Mouse (Mus musculus): Measurements from ENCODE around the gene Gm21988. TPM values are rescaled to one million over a fixed set of nuclear protein-coding genes. Genes with fewer than 3 reads are reported as not detected.

Gene Gm21988
- total and polyA plus RNA-seq, 3 experiments: 0.98 to 2.6 (median 1.4) TPM

Other genes starting within 250 kb of the Gm21988 start
Only the 20 nearest of the 22 such genes appear.
- 27.3 and 30.6 TPM in 2 replicates for gene Dvl2, start 239.2 kb downstream of the Gm21988 start, total RNA-seq (2012; rRNA removed)
- gene Dvl2, start 239.2 kb downstream of the Gm21988 start, total RNA-seq (2014; rRNA removed): 15.1 and 15.7 TPM in 2 replicates
- 25.3 and 27.1 TPM in 2 replicates for gene Dvl2, start 239.2 kb downstream of the Gm21988 start, polyA plus RNA-seq (2012; ENCODE audit: insufficient read length, low read depth)
- 137 and 148 TPM in 2 replicates for gene Acadvl, start 224.4 kb downstream of the Gm21988 start, total RNA-seq (2012; rRNA removed)
- 81.8 and 86.6 TPM in 2 replicates for gene Acadvl, start 224.4 kb downstream of the Gm21988 start, total RNA-seq (2014; rRNA removed)
- gene Acadvl, start 224.4 kb downstream of the Gm21988 start, polyA plus RNA-seq (2012; ENCODE audit: insufficient read length, low read depth): 76.9 and 86.4 TPM in 2 replicates
- gene Dlg4, start 222.9 kb downstream of the Gm21988 start, total RNA-seq (2012; rRNA removed): 9.8 and 15.3 TPM in 2 replicates
- 6.1 and 7.3 TPM in 2 replicates for gene Dlg4, start 222.9 kb downstream of the Gm21988 start, total RNA-seq (2014; rRNA removed)
- gene Dlg4, start 222.9 kb downstream of the Gm21988 start, polyA plus RNA-seq (2012; ENCODE audit: insufficient read length, low read depth): 6.8 and 9.3 TPM in 2 replicates
- not detected in 2 replicates for gene Asgr1, start 185.7 kb downstream of the Gm21988 start, total RNA-seq (2012; rRNA removed)
- gene Asgr1, start 185.7 kb downstream of the Gm21988 start, total RNA-seq (2014; rRNA removed): not detected in 2 replicates
- not detected in 2 replicates for gene Asgr1, start 185.7 kb downstream of the Gm21988 start, polyA plus RNA-seq (2012; ENCODE audit: insufficient read length, low read depth)
- 0.17 TPM in 1 of 2 replicates, not detected in the other for gene Asgr2, start 147.2 kb downstream of the Gm21988 start, total RNA-seq (2012; rRNA removed)
- not detected in 2 replicates for gene Asgr2, start 147.2 kb downstream of the Gm21988 start, total RNA-seq (2014; rRNA removed)
- 0.19 and 0.39 TPM in 2 replicates for gene Asgr2, start 147.2 kb downstream of the Gm21988 start, polyA plus RNA-seq (2012; ENCODE audit: insufficient read length, low read depth)
- 0.08 TPM in 1 of 2 replicates, not detected in the other for gene Mgl2, start 109.5 kb downstream of the Gm21988 start, total RNA-seq (2012; rRNA removed)
- gene Mgl2, start 109.5 kb downstream of the Gm21988 start, total RNA-seq (2014; rRNA removed): not detected in 2 replicates
- not detected in 2 replicates for gene Mgl2, start 109.5 kb downstream of the Gm21988 start, polyA plus RNA-seq (2012; ENCODE audit: insufficient read length, low read depth)
- gene Clec10a, start 83.6 kb downstream of the Gm21988 start, total RNA-seq (2012; rRNA removed): 0.21 TPM in 1 of 2 replicates, not detected in the other
- gene Clec10a, start 83.6 kb downstream of the Gm21988 start, total RNA-seq (2014; rRNA removed): not detected in 2 replicates
- gene Clec10a, start 83.6 kb downstream of the Gm21988 start, polyA plus RNA-seq (2012; ENCODE audit: insufficient read length, low read depth): not detected in 2 replicates
- gene Slc16a11, start 27.1 kb downstream of the Gm21988 start, total RNA-seq (2012; rRNA removed): 0.51 and 0.55 TPM in 2 replicates
- not detected in 2 replicates for gene Slc16a11, start 27.1 kb downstream of the Gm21988 start, total RNA-seq (2014; rRNA removed)
- gene Slc16a11, start 27.1 kb downstream of the Gm21988 start, polyA plus RNA-seq (2012; ENCODE audit: insufficient read length, low read depth): 2.3 and 3.2 TPM in 2 replicates
- 8.4 and 9.3 TPM in 2 replicates for gene Slc16a13, start 18.8 kb downstream of the Gm21988 start, total RNA-seq (2012; rRNA removed)
- 12.0 and 13.8 TPM in 2 replicates for gene Slc16a13, start 18.8 kb downstream of the Gm21988 start, total RNA-seq (2014; rRNA removed)
- 19.0 and 21.1 TPM in 2 replicates for gene Slc16a13, start 18.8 kb downstream of the Gm21988 start, polyA plus RNA-seq (2012; ENCODE audit: insufficient read length, low read depth)
- gene Bcl6b, start 10.0 kb downstream of the Gm21988 start, total RNA-seq (2012; rRNA removed): 1.7 and 2.2 TPM in 2 replicates
- gene Bcl6b, start 10.0 kb downstream of the Gm21988 start, total RNA-seq (2014; rRNA removed): 0.54 and 0.71 TPM in 2 replicates
- 0.54 and 0.72 TPM in 2 replicates for gene Bcl6b, start 10.0 kb downstream of the Gm21988 start, polyA plus RNA-seq (2012; ENCODE audit: insufficient read length, low read depth)
- 52.2 and 75.2 TPM in 2 replicates for gene 0610010K14Rik, start 1.9 kb downstream of the Gm21988 start, total RNA-seq (2012; rRNA removed)
- 23.8 and 27.7 TPM in 2 replicates for gene 0610010K14Rik, start 1.9 kb downstream of the Gm21988 start, total RNA-seq (2014; rRNA removed)
- gene 0610010K14Rik, start 1.9 kb downstream of the Gm21988 start, polyA plus RNA-seq (2012; ENCODE audit: insufficient read length, low read depth): 140 and 153 TPM in 2 replicates
- gene Rnasek, start within 50 bp of the Gm21988 start, total RNA-seq (2012; rRNA removed): 19.9 and 25.6 TPM in 2 replicates
- gene Rnasek, start within 50 bp of the Gm21988 start, total RNA-seq (2014; rRNA removed): 5.5 and 9.1 TPM in 2 replicates
- gene Rnasek, start within 50 bp of the Gm21988 start, polyA plus RNA-seq (2012; ENCODE audit: insufficient read length, low read depth): 64.8 and 91.3 TPM in 2 replicates
- gene Alox12, start 15.5 kb upstream of the Gm21988 start, total RNA-seq (2012; rRNA removed): not detected in 2 replicates
- gene Alox12, start 15.5 kb upstream of the Gm21988 start, total RNA-seq (2014; rRNA removed): not detected in 2 replicates
- not detected in 2 replicates for gene Alox12, start 15.5 kb upstream of the Gm21988 start, polyA plus RNA-seq (2012; ENCODE audit: insufficient read length, low read depth)
- 0.21 TPM in 1 of 2 replicates, not detected in the other for gene Alox12e, start 82.8 kb upstream of the Gm21988 start, total RNA-seq (2012; rRNA removed)
- gene Alox12e, start 82.8 kb upstream of the Gm21988 start, total RNA-seq (2014; rRNA removed): not detected in 2 replicates
- gene Alox12e, start 82.8 kb upstream of the Gm21988 start, polyA plus RNA-seq (2012; ENCODE audit: insufficient read length, low read depth): not detected in 2 replicates
- 0.04 TPM in 1 of 2 replicates, not detected in the other for gene Alox15, start 112.2 kb upstream of the Gm21988 start, total RNA-seq (2012; rRNA removed)
- not detected in 2 replicates for gene Alox15, start 112.2 kb upstream of the Gm21988 start, total RNA-seq (2014; rRNA removed)
- not detected in 2 replicates for gene Alox15, start 112.2 kb upstream of the Gm21988 start, polyA plus RNA-seq (2012; ENCODE audit: insufficient read length, low read depth)
- 33.0 and 37.5 TPM in 2 replicates for gene Pelp1, start 170.2 kb upstream of the Gm21988 start, total RNA-seq (2012; rRNA removed)
- 12.9 and 13.2 TPM in 2 replicates for gene Pelp1, start 170.2 kb upstream of the Gm21988 start, total RNA-seq (2014; rRNA removed)
- gene Pelp1, start 170.2 kb upstream of the Gm21988 start, polyA plus RNA-seq (2012; ENCODE audit: insufficient read length, low read depth): 101 and 113 TPM in 2 replicates
- gene Arrb2, start 192.8 kb upstream of the Gm21988 start, total RNA-seq (2012; rRNA removed): 45.9 and 60.2 TPM in 2 replicates
- 42.1 and 46.0 TPM in 2 replicates for gene Arrb2, start 192.8 kb upstream of the Gm21988 start, total RNA-seq (2014; rRNA removed)
- 89.7 and 101 TPM in 2 replicates for gene Arrb2, start 192.8 kb upstream of the Gm21988 start, polyA plus RNA-seq (2012; ENCODE audit: insufficient read length, low read depth)
- 52.2 and 59.7 TPM in 2 replicates for gene Med11, start 212.1 kb upstream of the Gm21988 start, total RNA-seq (2012; rRNA removed)
- gene Med11, start 212.1 kb upstream of the Gm21988 start, total RNA-seq (2014; rRNA removed): 70.3 and 79.9 TPM in 2 replicates
- gene Med11, start 212.1 kb upstream of the Gm21988 start, polyA plus RNA-seq (2012; ENCODE audit: insufficient read length, low read depth): 74.3 and 91.6 TPM in 2 replicates
- gene Zmynd15, start 219.6 kb upstream of the Gm21988 start, total RNA-seq (2012; rRNA removed): 0.08 TPM in 1 of 2 replicates, not detected in the other
- 0.05 TPM in 1 of 2 replicates, not detected in the other for gene Zmynd15, start 219.6 kb upstream of the Gm21988 start, total RNA-seq (2014; rRNA removed)
- 0.20 and 0.74 TPM in 2 replicates for gene Zmynd15, start 219.6 kb upstream of the Gm21988 start, polyA plus RNA-seq (2012; ENCODE audit: insufficient read length, low read depth)
- 0.04 and 0.08 TPM in 2 replicates for gene Cxcl16, start 220.2 kb upstream of the Gm21988 start, total RNA-seq (2012; rRNA removed)
- gene Cxcl16, start 220.2 kb upstream of the Gm21988 start, total RNA-seq (2014; rRNA removed): not detected in 2 replicates
- 0.56 and 0.59 TPM in 2 replicates for gene Cxcl16, start 220.2 kb upstream of the Gm21988 start, polyA plus RNA-seq (2012; ENCODE audit: insufficient read length, low read depth)